Mouse (Mus musculus) cerebellum, adult 2 months (tissue): ENCODE measurements around the gene Abcc12. TPM values are rescaled to one million over a fixed set of nuclear protein-coding genes. Genes with fewer than 3 reads are reported as not detected.

Experiments
- DNase-seq, 2 experiments: peaks; one replicate each; pipeline ENCODE4 v3.0.0; 2021
- H3K27ac ChIP-seq: fragments of 200-500 bp; 2 replicates; pipeline ENCODE4 v1.5.1; 2012; ENCODE audit warnings: low read length, control low read depth, inconsistent platforms; ENCODE audit not compliant: insufficient read depth
- H3K27me3 ChIP-seq: fragments of 200-500 bp; 2 replicates; pipeline ENCODE4 v1.6.1; 2012; ENCODE audit warnings: inconsistent platforms, mild to moderate bottlenecking, low read length, moderate library complexity; ENCODE audit not compliant: control insufficient read depth, insufficient read depth
- H3K4me1 ChIP-seq: fragments of 200-500 bp; 2 replicates; pipeline ENCODE4 v1.6.1; 2011; ENCODE audit warnings: low read length; ENCODE audit not compliant: control insufficient read depth, insufficient read depth
- H3K4me3 ChIP-seq: fragments of 200-500 bp; replicated peaks from 2 replicates; pipeline ENCODE3; 2011; ENCODE audit warnings: mild to moderate bottlenecking, low read depth, low read length, control low read depth; ENCODE audit not compliant: insufficient read depth
- CTCF ChIP-seq: fragments of 200-500 bp; IDR thresholded peaks from 2 replicates; pipeline ENCODE4 v1.5.1; 2011; ENCODE audit warnings: low read depth, mild to moderate bottlenecking, control low read depth, low read length, moderate library complexity, borderline replicate concordance; ENCODE audit not compliant: insufficient read depth
- POLR2A ChIP-seq: fragments of 200-500 bp; IDR thresholded peaks from 2 replicates; pipeline ENCODE4 v1.6.1; 2011; ENCODE audit warnings: low read length, control low read depth, borderline replicate concordance; ENCODE audit not compliant: insufficient read depth
- WGBS: fragments of 180-500 bp; shearing (Covaris S2); methylation state at CpG from one replicate; pipeline ENCODE4 v1.1.7; 2018; 5-methylcytosine and 5-hydroxymethylcytosine counted together
- polyA plus RNA-seq: library from polyadenylated mRNA; depleted of rRNA; stranded (reverse); fragments of >200 nt; gene quantifications from 2 replicates; pipeline ENCODE4 v1.2.3, GENCODE M21; 2012

Abcc12 gene
- polyA plus RNA-seq, 1 experiment = 7.5 TPM

- H3K27me3 ChIP-seq = no peaks in the 10 kb centered on the region
- TF ChIP-seq CTCF (no peak), POLR2A (no peak)
- no peak overlapping the region for H3K4me3 ChIP-seq
- no peak overlapping the region for H3K27ac ChIP-seq
- WGBS = 34% methylated on average over 9 of the region's 9 CpGs
- H3K4me1 ChIP-seq = peaks cover 18% of the 10 kb centered on the region
- DNase-seq = peak in 1 of 2 experiments; percentile 53
These were observed 16.8 kb downstream of the Abcc12 start for GRCm38 (mm10) chr8:86563674-86564073.

- H3K4me1 ChIP-seq = peaks cover 30% of the 10 kb centered on the region
- H3K27me3 ChIP-seq = no peaks in the 10 kb centered on the region
- H3K4me3 ChIP-seq = no peak overlapping the region
- H3K27ac ChIP-seq = no peak overlapping the region
- WGBS = 91% methylated on average over 1 of the region's 1 CpGs
- no peak for TF ChIP-seq CTCF
- TF ChIP-seq POLR2A = no peak
- DNase-seq = no peak
These were observed 18.7 kb downstream of the Abcc12 start for GRCm38 (mm10) chr8:86561737-86562136.

GRCm38 (mm10) chr8:86560688-86561065 is 19.8 kb downstream of the Abcc12 start:
- no peaks in the 10 kb centered on the region for H3K27me3 ChIP-seq
- 86% methylated on average over 10 of the region's 10 CpGs for WGBS
- no peak for DNase-seq
- peak overlapping the region; percentile 68 for H3K27ac ChIP-seq
- H3K4me3 ChIP-seq = no peak overlapping the region
- no peak for TF ChIP-seq CTCF
- TF ChIP-seq POLR2A = no peak
- H3K4me1 ChIP-seq = peaks cover 30% of the 10 kb centered on the region

- H3K27ac ChIP-seq = peak overlapping the region; percentile 68
- H3K4me3 ChIP-seq = no peak overlapping the region
- H3K4me1 ChIP-seq = peaks cover 36% of the 10 kb centered on the region
- DNase-seq = no peak
- no peak for TF ChIP-seq POLR2A
- TF ChIP-seq CTCF = no peak
- no peaks in the 10 kb centered on the region for H3K27me3 ChIP-seq
- 72% methylated on average over 15 of the region's 15 CpGs for WGBS
These were observed 20.4 kb downstream of the Abcc12 start for GRCm38 (mm10) chr8:86559947-86560687.

- TF ChIP-seq POLR2A (no peak), CTCF (no peak)
- Histone ChIP-seq H3K4me1 (peaks cover 42% of the 10 kb centered on the region), H3K4me3 (no peak overlapping the region), H3K27me3 (no peaks in the 10 kb centered on the region), H3K27ac (peak overlapping the region; percentile 89)
- DNase-seq = peak; percentile 84 to 92
- 9% methylated on average over 15 of the region's 15 CpGs for WGBS
These were observed 23.1 kb downstream of the Abcc12 start for GRCm38 (mm10) chr8:86557186-86558045.

GRCm38 (mm10) chr8:86555564-86555963 is 24.9 kb downstream of the Abcc12 start:
- no peak for TF ChIP-seq POLR2A
- TF ChIP-seq CTCF = no peak

GRCm38 (mm10) chr8:86554220-86554891 is 26.1 kb downstream of the Abcc12 start:
- 35% methylated on average over 12 of the region's 12 CpGs for WGBS

More at GRCm38 (mm10) chr8:86555564-86555963, 24.9 kb downstream of the Abcc12 start:
- 40% methylated on average over 2 of the region's 2 CpGs for WGBS
- Histone ChIP-seq H3K27ac (peak overlapping the region; percentile 88), H3K4me3 (no peak overlapping the region), H3K27me3 (no peaks in the 10 kb centered on the region), H3K4me1 (peaks cover 43% of the 10 kb centered on the region)
- peak in 1 of 2 experiments; percentile 63 for DNase-seq

More at GRCm38 (mm10) chr8:86554220-86554891, 26.1 kb downstream of the Abcc12 start:
- no peak overlapping the region for H3K4me3 ChIP-seq
- no peak for TF ChIP-seq POLR2A
- TF ChIP-seq CTCF = no peak
- H3K4me1 ChIP-seq = peaks cover 40% of the 10 kb centered on the region
- peak overlapping the region; percentile 88 for H3K27ac ChIP-seq
- no peaks in the 10 kb centered on the region for H3K27me3 ChIP-seq
- DNase-seq = peak in 1 of 2 experiments; percentile 60
